Mouse (Mus musculus): ENCODE measurements around the gene Nf2. TPM values are rescaled to one million over a fixed set of nuclear protein-coding genes. Genes with fewer than 3 reads are reported as not detected.

Gene Nf2
- polyA plus RNA-seq, 1 experiment from 2014 or later = 18.7 TPM

DNA sequence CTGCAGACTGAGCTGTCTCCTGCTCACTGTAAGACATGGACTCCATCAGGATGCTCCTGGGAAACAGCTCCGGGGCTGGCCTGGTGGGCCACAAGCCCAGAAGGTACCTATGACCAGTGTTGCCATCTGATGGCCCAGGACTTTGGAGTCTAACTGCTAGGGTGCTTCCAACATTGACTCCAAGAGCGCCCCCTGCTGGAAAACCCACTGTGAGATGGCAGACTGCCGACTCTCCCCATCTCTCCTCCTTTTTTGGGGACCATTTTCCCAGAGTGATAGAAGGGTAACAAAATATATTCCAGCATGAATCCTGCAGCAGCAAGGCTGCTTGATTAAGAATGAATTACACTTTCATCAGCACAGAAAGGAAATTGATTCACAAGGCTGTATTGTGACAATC, 76.4 kb downstream of the Nf2 start:
- no peak overlapping the region for H3K4me3 ChIP-seq (ENCODE audit: low read depth, low read length)

DNA sequence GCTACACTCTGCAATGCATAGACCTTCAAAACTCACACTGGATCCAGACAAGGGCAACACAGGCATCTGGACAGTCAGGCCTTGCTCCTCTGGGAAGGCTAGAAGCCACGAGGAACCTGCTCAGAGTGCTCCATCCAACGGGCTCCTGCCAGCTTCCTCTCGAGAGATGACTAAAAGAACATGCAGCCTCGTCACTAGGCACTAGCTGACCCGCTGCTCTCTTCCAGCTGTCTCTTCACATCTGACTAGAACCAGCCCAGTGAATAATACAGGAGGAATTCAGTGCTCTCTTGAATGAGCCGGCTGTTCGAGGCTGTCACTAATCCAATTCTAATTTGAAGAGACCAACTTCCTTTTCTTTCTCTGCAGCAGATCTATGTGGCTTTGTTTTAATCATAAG, 77.6 kb downstream of the Nf2 start:
- ATAC-seq (ENCODE audit: low FRiP score, low TSS enrichment) (no peak), DNase-seq (ENCODE audit: low spot score) (no peak)
- H3K36me3 ChIP-seq (ENCODE audit: control insufficient read depth, insufficient read depth, low read length) = 0 out of 2 replicates have a peak, but pooled peaks cover 4% of the 10 kb centered on the region
- WGBS = 76% methylated on average over 7 of the region's 7 CpGs
- H3K4me2 ChIP-seq (replicated peaks; ENCODE audit: low read depth) = no peak overlapping the region
- no peaks in the 10 kb centered on the region for H3K9me3 ChIP-seq (ENCODE audit: control insufficient read depth, low read length)
- H3K4me1 ChIP-seq (replicated peaks; ENCODE audit: control insufficient read depth, insufficient read depth) = no peaks in the 10 kb centered on the region
- H3K4me3 ChIP-seq (ENCODE audit: low read depth, low read length) = no peak overlapping the region
- no peak for TF ChIP-seq EP300 (optimal IDR thresholded peaks at IDR 0.05)
- no peak for TF ChIP-seq CTCF (IDR thresholded peaks at IDR 0.05; ENCODE audit: low read depth)
- H3K27me3 ChIP-seq (ENCODE audit: control insufficient read depth, insufficient read depth, low read length) = no peaks in the 10 kb centered on the region
- H3K27ac ChIP-seq (replicated peaks) = no peak overlapping the region
- no peak overlapping the region for H3K9ac ChIP-seq (ENCODE audit: low read length)

More for the DNA sequence above, 76.4 kb downstream of the Nf2 start:
- peak; percentile 74 for TF ChIP-seq CTCF (IDR thresholded peaks at IDR 0.05; ENCODE audit: low read depth)
- TF ChIP-seq EP300 (optimal IDR thresholded peaks at IDR 0.05) = no peak
- Histone ChIP-seq H3K27ac (replicated peaks) (no peak overlapping the region), H3K4me2 (replicated peaks; ENCODE audit: low read depth) (no peak overlapping the region), H3K27me3 (ENCODE audit: control insufficient read depth, insufficient read depth, low read length) (no peaks in the 10 kb centered on the region), H3K9me3 (ENCODE audit: control insufficient read depth, low read length) (no peaks in the 10 kb centered on the region), H3K4me1 (replicated peaks; ENCODE audit: control insufficient read depth, insufficient read depth) (no peaks in the 10 kb centered on the region), H3K36me3 (ENCODE audit: control insufficient read depth, insufficient read depth, low read length) (0 out of 2 replicates have a peak, but pooled peaks cover 4% of the 10 kb centered on the region), H3K9ac (ENCODE audit: low read length) (no peak overlapping the region)
- WGBS = 35% methylated on average over 3 of the region's 3 CpGs
- DNase-seq (ENCODE audit: low spot score) (peak; percentile 76), ATAC-seq (ENCODE audit: low FRiP score, low TSS enrichment) (no peak)

DNA sequence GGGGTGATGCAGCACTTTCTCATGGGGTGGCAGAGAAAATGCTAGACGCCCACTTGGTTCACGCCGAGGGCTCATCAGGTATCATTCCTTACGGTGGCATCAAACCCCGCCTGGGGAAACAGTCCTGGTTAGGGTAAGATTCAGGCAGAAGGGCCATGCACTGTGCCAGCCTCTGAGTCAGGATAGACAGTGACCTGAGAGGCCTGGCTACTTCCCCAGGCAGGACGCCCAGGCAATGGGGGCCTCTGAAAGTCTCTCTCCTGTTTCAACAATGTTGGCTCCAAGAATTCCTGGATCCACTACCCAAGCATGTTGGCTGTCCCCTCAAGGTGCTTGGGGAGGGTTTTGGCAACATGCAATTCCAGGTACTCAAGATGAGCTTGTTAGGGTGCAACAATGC, 79.5 kb downstream of the Nf2 start:
- Histone ChIP-seq H3K36me3 (ENCODE audit: control insufficient read depth, insufficient read depth, low read length) (no peaks in the 10 kb centered on the region), H3K27me3 (ENCODE audit: control insufficient read depth, insufficient read depth, low read length) (no peaks in the 10 kb centered on the region), H3K4me3 (ENCODE audit: low read depth, low read length) (no peak overlapping the region), H3K4me1 (replicated peaks; ENCODE audit: control insufficient read depth, insufficient read depth) (no peaks in the 10 kb centered on the region), H3K9me3 (ENCODE audit: control insufficient read depth, low read length) (no peaks in the 10 kb centered on the region), H3K4me2 (replicated peaks; ENCODE audit: low read depth) (no peak overlapping the region), H3K9ac (ENCODE audit: low read length) (no peak overlapping the region), H3K27ac (replicated peaks) (no peak overlapping the region)
- WGBS = 89% methylated on average over 6 of the region's 6 CpGs
- no peak for ATAC-seq (ENCODE audit: low FRiP score, low TSS enrichment)
- TF ChIP-seq CTCF (IDR thresholded peaks at IDR 0.05; ENCODE audit: low read depth) (no peak), EP300 (optimal IDR thresholded peaks at IDR 0.05) (no peak)
- no peak for DNase-seq (ENCODE audit: low spot score)

DNA sequence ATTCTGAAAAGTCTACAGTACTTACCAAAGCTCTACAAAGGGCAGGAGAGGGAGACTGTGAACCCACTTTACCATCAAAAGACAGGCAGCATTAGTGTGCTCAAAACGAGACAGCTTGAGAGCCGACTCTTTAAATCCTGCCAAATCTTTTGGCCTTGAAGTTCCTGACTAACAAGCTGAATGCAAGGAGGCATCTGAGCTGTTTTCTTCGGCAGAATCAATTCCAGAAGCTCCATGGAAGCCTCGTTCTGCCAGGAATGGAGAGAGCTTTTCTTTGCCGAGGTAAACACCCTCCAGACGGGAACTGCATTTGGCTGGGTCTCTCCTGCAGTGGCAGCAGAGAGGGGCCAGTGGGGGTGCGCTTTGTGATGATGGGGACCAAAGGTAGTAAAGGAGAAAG, 80.0 kb downstream of the Nf2 start:
- Histone ChIP-seq H3K27ac (replicated peaks) (no peak overlapping the region), H3K27me3 (ENCODE audit: control insufficient read depth, insufficient read depth, low read length) (no peaks in the 10 kb centered on the region), H3K4me1 (replicated peaks; ENCODE audit: control insufficient read depth, insufficient read depth) (no peaks in the 10 kb centered on the region), H3K4me3 (ENCODE audit: low read depth, low read length) (no peak overlapping the region), H3K9me3 (ENCODE audit: control insufficient read depth, low read length) (no peaks in the 10 kb centered on the region), H3K9ac (ENCODE audit: low read length) (no peak overlapping the region), H3K4me2 (replicated peaks; ENCODE audit: low read depth) (no peak overlapping the region), H3K36me3 (ENCODE audit: control insufficient read depth, insufficient read depth, low read length) (no peaks in the 10 kb centered on the region)
- no peak for DNase-seq (ENCODE audit: low spot score)
- ATAC-seq (ENCODE audit: low FRiP score, low TSS enrichment) = no peak
- WGBS = 66% methylated on average over 7 of the region's 7 CpGs
- TF ChIP-seq CTCF (IDR thresholded peaks at IDR 0.05; ENCODE audit: low read depth) (no peak), EP300 (optimal IDR thresholded peaks at IDR 0.05) (no peak)

DNA sequence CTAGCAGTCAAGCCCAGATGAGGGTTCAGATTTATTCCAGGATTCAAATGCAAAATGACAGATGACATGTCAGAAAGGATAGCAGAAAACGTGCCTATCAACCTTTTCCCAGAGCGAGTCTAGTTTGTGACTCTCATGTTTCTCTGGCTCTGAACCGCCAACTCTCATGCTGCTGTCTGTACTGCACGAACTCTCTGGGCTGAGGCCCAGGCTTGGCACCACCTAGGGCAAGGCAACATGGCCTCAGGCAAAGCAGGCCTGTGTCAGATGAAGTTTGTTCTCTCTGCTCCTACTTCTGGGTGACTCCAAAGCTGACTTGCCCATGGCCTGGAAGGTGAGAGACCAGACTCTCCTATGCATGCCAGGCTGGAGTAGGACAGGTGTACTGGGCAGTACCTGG, 80.9 kb downstream of the Nf2 start:
- WGBS = 77% methylated on average over 4 of the region's 4 CpGs
- Histone ChIP-seq H3K9me3 (ENCODE audit: control insufficient read depth, low read length) (no peaks in the 10 kb centered on the region), H3K9ac (ENCODE audit: low read length) (no peak overlapping the region), H3K4me1 (replicated peaks; ENCODE audit: control insufficient read depth, insufficient read depth) (no peaks in the 10 kb centered on the region), H3K27ac (replicated peaks) (no peak overlapping the region), H3K4me3 (ENCODE audit: low read depth, low read length) (no peak overlapping the region), H3K27me3 (ENCODE audit: control insufficient read depth, insufficient read depth, low read length) (no peaks in the 10 kb centered on the region), H3K4me2 (replicated peaks; ENCODE audit: low read depth) (no peak overlapping the region), H3K36me3 (ENCODE audit: control insufficient read depth, insufficient read depth, low read length) (no peaks in the 10 kb centered on the region)
- ATAC-seq (ENCODE audit: low FRiP score, low TSS enrichment) (no peak), DNase-seq (ENCODE audit: low spot score) (no peak)
- TF ChIP-seq EP300 (optimal IDR thresholded peaks at IDR 0.05) = no peak
- TF ChIP-seq CTCF (IDR thresholded peaks at IDR 0.05; ENCODE audit: low read depth) = no peak

DNA sequence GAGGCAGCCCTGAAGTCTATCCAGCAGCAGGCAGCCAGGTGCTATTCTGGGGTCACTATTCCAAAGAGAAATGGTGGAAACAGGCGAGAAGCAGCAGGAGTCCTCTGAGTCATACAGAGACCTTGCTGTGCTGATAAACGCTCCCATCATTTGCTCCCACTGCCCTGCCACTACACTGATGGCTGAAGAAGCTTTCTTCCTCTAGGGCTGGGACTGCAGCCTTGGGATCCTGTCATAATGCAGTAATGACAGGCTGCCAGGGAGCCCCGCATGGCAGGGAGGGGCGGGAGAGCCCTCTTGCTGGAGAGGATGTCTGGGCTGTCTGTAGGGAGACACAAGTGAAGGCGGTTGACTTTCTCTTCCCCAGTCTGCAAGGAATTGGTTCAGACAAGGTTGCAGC, 84.9 kb downstream of the Nf2 start:
- no peak overlapping the region for H3K4me3 ChIP-seq (ENCODE audit: low read depth, low read length)
- no peak overlapping the region for H3K9ac ChIP-seq (ENCODE audit: low read length)
- no peak overlapping the region for H3K4me2 ChIP-seq (replicated peaks; ENCODE audit: low read depth)
- no peak for ATAC-seq (ENCODE audit: low FRiP score, low TSS enrichment)
- TF ChIP-seq EP300 (optimal IDR thresholded peaks at IDR 0.05) = no peak
- H3K27me3 ChIP-seq (ENCODE audit: control insufficient read depth, insufficient read depth, low read length) = no peaks in the 10 kb centered on the region
- H3K9me3 ChIP-seq (ENCODE audit: control insufficient read depth, low read length) = no peaks in the 10 kb centered on the region
- no peak overlapping the region for H3K27ac ChIP-seq (replicated peaks)
- no peak for DNase-seq (ENCODE audit: low spot score)
- 43% methylated on average over 5 of the region's 5 CpGs for WGBS
- no peaks in the 10 kb centered on the region for H3K4me1 ChIP-seq (replicated peaks; ENCODE audit: control insufficient read depth, insufficient read depth)
- no peaks in the 10 kb centered on the region for H3K36me3 ChIP-seq (ENCODE audit: control insufficient read depth, insufficient read depth, low read length)

Data from stomach, postnatal 0 days (tissue).